Mouse (Mus musculus) thymus, postnatal 10 days (tissue): ENCODE measurements around the gene Cd200r1.
A peak's percentile ranks its signal among the peaks of the same experiment; 100 is the strongest.
"Not testable (repeated sequence)": the region's sequence is repeated elsewhere in the genome, so short reads cannot be mapped to it uniquely, and the experiment has no call there.

Experiments
- DNase-seq, 2 experiments: peaks; one replicate each; pipeline ENCODE4 v3.0.0; 2021; ENCODE audit warnings: low spot score in 2 of 2

Gene Cd200r1

GRCm38 (mm10) chr16:44766320-44766892, 870 bp downstream of the Cd200r1 start:
- DNase-seq = no peak

- DNase-seq = no peak
Observed at GRCm38 (mm10) chr16:44767506-44767905, 2.0 kb downstream of the Cd200r1 start.

GRCm38 (mm10) chr16:44767967-44768366, 2.4 kb downstream of the Cd200r1 start:
- DNase-seq = peak in 1 of 2 experiments; percentile 24

DNA sequence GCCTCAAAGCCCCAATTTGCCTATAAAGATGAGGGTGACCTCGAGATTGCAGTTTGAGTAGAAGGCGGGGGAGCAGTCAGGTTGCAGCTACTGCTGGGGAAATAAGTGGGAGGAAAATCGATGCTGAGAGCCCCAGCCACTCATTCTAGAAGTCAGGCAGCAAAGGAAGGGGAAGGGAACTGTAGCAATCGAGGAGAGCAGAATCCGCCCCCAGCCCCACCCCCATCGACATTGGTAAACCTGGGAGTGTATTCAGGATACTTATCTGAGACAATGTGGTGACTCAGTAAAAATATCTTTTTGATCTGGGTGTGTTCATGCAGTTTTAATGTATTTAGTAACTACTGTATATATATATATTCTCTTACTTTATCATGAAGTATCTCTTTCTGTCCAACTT, 7.0 kb downstream of the Cd200r1 start:
- DNase-seq = no peak

GRCm38 (mm10) chr16:44773673-44774072, 8.1 kb downstream of the Cd200r1 start:
- no peak for DNase-seq

GRCm38 (mm10) chr16:44774201-44774600, 8.7 kb downstream of the Cd200r1 start:
- no peak for DNase-seq

DNA sequence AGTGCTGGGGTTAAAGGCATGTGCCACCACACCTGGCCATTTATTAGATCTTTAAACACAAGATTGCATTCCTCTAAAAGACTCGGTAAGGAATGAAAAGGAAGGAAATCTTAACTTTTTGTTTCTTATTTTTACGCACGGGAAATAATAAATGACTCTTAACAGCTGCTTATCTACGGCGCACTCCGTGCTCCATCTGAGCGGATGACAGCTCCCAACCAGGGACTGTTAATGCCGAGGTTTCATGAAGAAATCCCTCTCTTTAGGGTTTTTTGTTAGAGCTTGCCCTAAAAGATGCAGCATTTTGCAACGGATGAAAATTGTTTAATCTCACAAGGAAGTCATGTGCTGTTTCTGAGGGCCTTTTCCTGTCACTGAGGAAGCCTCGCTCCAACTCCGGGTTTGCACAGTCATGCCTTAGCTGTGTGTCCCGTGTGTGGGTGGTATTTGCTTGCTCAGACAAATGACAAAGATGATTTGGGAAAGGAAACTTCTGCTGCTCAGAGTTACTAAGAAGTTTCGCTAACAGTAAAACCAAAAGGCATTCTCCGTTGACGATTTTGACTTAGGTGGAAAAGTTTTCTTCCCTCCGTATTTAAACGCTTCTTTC, 13.1 kb downstream of the Cd200r1 start:
- DNase-seq = peak; percentile 31 to 44

- no peak for DNase-seq
Observed at GRCm38 (mm10) chr16:44779494-44779893, 14.0 kb downstream of the Cd200r1 start.

- no peak for DNase-seq
Observed at GRCm38 (mm10) chr16:44780751-44781150, 15.2 kb downstream of the Cd200r1 start.

DNA sequence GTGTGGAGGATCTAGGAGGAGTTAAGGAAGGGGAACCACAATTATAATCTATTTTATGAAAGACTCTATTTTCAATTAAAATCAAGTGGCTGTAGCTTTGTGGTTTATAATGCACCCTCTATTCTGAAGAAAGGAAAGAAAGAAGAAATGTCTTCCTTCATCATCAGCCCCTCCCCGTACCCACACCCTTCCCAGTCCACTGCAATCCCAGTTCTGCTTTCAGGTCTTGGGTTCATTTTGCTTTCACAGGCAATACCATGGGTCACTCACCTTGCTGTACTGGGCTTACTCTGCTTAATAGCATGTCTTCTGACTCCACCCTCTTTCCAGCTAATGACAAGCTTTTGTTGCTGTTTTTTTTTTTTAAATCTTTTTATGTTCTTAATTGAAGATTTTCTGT, 21.4 kb downstream of the Cd200r1 start:
- no peak for DNase-seq

- DNase-seq = no peak
Observed at GRCm38 (mm10) chr16:44794416-44794815, 28.9 kb downstream of the Cd200r1 start.

- DNase-seq = no peak
Observed at GRCm38 (mm10) chr16:44805976-44806375, 40.4 kb downstream of the Cd200r1 start.

DNA sequence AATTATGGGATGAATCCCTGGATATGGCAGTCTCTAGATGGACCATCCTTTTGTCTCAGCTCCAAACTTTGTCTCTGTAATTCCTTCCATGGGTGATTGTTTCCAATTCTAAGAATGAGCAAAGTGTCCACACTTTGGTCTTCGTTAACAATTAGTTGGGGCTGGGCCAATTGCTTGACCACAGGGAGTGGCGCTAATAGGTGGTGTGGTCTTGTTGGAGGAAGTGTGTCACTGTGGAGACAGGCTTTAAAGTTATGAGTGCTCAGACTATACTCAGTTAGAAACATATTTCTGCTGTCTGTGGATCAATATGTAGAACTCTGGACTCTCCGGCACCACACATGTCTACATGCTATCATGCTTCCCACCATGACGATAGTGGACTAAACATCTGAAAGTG, 44.7 kb downstream of the Cd200r1 start:
- not testable (repeated sequence) for DNase-seq

DNA sequence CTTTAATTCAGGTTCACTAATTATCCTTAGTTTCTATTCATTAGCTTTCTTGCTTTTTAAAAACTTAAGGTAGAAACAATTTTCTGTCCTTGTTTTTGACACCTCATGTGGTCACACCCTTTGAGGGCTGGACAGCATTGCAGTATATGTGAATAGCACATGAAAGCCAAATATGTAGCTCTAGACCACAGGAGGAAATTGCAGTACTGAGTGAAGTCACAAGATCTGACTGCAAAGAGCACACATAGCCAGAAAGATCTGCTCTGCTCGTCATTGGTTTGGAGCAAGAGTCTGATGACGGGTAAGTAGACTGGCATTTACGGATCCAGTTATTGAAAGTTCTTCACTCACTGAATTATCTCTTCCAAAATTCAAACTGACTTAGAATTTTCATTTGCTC, 46.0 kb downstream of the Cd200r1 start, which contains the start of gene Cd200r4:
Gene Cd200r4, plus strand, starts transcription at position 190 of the 400 bp plus-strand sequence.
- no peak for DNase-seq

GRCm38 (mm10) chr16:44812468-44813065, 47.0 kb downstream of the Cd200r1 start:
- no peak for DNase-seq

- DNase-seq = no peak
Observed at GRCm38 (mm10) chr16:44818010-44818409, 52.5 kb downstream of the Cd200r1 start.

- no peak for DNase-seq
Observed at GRCm38 (mm10) chr16:44820545-44820944, 55.0 kb downstream of the Cd200r1 start.

DNA sequence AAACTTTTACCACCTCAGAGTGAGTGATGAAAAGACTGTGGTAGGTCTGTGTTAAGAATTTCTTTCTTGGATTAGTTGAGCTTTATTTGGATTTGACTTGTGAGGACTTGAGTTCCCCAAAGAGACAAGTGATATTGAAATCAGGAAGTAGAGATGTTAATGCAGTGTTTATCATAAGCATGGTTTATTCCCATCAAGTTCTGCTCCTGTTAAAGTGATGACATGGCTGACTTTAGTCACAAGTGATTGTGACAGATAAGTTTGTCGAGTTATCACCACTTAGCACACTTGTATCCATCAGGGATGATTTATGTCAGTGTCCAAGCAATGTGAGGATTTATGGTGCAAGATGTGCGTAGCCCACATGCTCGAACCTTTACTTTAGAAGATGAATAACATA, 66.8 kb downstream of the Cd200r1 start:
- DNase-seq = no peak

DNA sequence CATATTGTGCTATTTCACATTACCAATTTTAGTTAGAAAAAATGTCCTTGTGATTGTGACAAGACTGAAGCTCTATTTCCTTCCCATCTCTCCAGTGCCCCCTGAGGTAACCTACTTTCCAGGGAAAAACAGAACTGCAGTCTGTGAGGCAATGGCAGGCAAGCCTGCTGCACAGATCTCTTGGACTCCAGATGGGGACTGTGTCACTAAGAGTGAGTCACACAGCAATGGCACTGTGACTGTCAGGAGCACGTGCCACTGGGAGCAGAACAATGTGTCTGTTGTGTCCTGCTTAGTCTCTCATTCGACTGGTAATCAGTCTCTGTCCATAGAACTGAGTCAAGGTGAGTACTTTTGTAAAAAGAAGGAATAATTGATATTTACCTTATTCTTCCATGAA, 67.7 kb downstream of the Cd200r1 start:
- DNase-seq = not testable (repeated sequence)
